Mouse (Mus musculus): ENCODE results near the gene Mef2b.

DNA sequence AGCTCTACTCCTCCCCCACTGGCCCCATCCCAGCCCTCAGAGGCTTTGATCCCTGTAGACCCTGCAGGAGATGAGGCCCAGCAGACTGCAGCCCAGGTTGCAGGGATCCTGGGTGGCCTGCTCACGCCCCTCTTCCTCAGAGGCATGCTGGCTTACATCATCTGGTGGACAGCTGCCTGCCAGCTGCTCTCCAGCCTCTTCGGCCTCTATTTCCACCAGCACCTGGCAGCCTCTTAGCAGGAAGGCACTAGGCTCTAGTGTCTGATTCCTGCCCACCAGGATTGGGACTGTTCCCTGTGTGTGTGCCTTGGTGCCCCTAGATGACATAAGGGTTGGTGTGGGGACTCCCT lies 42.4 kb downstream of the Mef2b start:
- TF ChIP-seq CTCF (IDR thresholded peaks at IDR 0.05; ENCODE audit: control insufficient read depth, insufficient read depth, insufficient read length) = no peak
- TF ChIP-seq MAX (IDR thresholded peaks at IDR 0.05) = no peak

All from C2C12 (cell line).